Mouse (Mus musculus): ENCODE data around the gene B230118H07Rik. TPM values are rescaled to one million over a fixed set of nuclear protein-coding genes. Genes with fewer than 3 reads are reported as not detected.

B230118H07Rik gene
- total and polyA plus RNA-seq, 3 experiments: 12.9 to 99.4 (median 90.4) TPM

DNA sequence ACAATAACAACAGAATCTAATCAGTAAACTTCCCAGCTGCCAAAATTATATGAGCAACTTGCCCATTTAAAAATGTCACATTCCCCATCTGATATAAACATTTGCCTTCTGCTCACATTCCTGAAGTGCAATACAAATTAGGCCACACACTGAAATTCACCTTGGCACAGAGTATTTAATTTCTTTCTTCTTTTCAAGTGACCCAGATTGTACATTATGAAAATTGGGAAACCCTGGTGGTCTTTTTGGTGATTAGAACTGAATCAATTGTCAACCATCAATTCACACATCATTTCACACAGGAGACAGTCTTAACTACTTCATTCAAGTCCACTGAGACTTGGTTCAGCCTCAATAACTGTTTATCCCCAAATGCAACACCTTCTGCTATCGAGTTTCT lies 68.9 kb downstream of the B230118H07Rik start:
- Histone ChIP-seq H3K9ac (ENCODE audit: low read depth, low read length) (no peak overlapping the region), H3K27me3 (ENCODE audit: control insufficient read depth, insufficient read depth, low read length) (no peaks in the 10 kb centered on the region), H3K4me1 (ENCODE audit: control insufficient read depth, insufficient read depth, low read length) (no peaks in the 10 kb centered on the region), H3K79me2 (replicated peaks; ENCODE audit: control insufficient read depth, insufficient read depth, low read length) (no peaks in the 10 kb centered on the region), H3K36me3 (ENCODE audit: control insufficient read depth, insufficient read depth, low read length) (no peaks in the 10 kb centered on the region), H3K4me3 (no peak overlapping the region), H3K27ac (no peak overlapping the region)
- intact Hi-C loops (cut with DNase I): no loop called here
- DNase-seq: no peak
- TF ChIP-seq CTCF (IDR thresholded peaks at IDR 0.05) (no peak), POLR2A (IDR thresholded peaks at IDR 0.05; ENCODE audit: insufficient read depth, low read depth, low read length) (no peak)
- 89% methylated on average over 1 of the region's 1 CpGs for WGBS

GRCm38 (mm10) chr2:101580027-101580426 lies 69.3 kb downstream of the B230118H07Rik start:
- no peak for DNase-seq
- Histone ChIP-seq H3K27ac (no peak overlapping the region), H3K4me3 (no peak overlapping the region), H3K36me3 (ENCODE audit: control insufficient read depth, insufficient read depth, low read length) (no peaks in the 10 kb centered on the region), H3K9ac (ENCODE audit: low read depth, low read length) (no peak overlapping the region), H3K27me3 (ENCODE audit: control insufficient read depth, insufficient read depth, low read length) (no peaks in the 10 kb centered on the region), H3K79me2 (replicated peaks; ENCODE audit: control insufficient read depth, insufficient read depth, low read length) (no peaks in the 10 kb centered on the region), H3K4me1 (ENCODE audit: control insufficient read depth, insufficient read depth, low read length) (no peaks in the 10 kb centered on the region)
- intact Hi-C loops (cut with DNase I): no loop called here
- WGBS: 76% methylated on average over 2 of the region's 2 CpGs
- TF ChIP-seq EP300 (IDR thresholded peaks at IDR 0.05; ENCODE audit: insufficient read depth, low read depth, low read length) (no peak), CTCF (IDR thresholded peaks at IDR 0.05) (no peak), POLR2A (IDR thresholded peaks at IDR 0.05; ENCODE audit: insufficient read depth, low read depth, low read length) (no peak)

DNA sequence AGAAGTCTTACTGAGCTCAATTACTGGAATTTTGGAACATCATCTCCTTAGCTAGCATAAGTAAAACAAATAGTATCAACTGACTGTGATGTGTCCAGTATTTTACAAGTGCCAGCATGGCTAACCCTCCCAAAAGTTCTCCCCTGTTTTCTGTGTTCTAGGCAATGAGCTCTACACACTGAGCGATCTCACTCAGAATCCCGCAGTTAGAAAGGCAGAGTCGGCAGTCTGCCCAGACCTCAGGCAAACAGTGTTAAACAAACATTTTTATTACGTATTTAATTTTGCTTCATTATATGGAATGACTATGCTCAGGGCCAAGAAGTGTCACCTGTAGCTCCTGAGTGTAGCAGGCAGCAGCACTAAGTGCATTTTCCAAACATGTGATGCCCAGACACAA lies 72.1 kb downstream of the B230118H07Rik start:
- no peaks in the 10 kb centered on the region for H3K79me2 ChIP-seq (replicated peaks; ENCODE audit: control insufficient read depth, insufficient read depth, low read length)
- TF ChIP-seq POLR2A (IDR thresholded peaks at IDR 0.05; ENCODE audit: insufficient read depth, low read depth, low read length) (no peak), CTCF (IDR thresholded peaks at IDR 0.05) (no peak), EP300 (IDR thresholded peaks at IDR 0.05; ENCODE audit: insufficient read depth, low read depth, low read length) (no peak)
- no peaks in the 10 kb centered on the region for H3K36me3 ChIP-seq (ENCODE audit: control insufficient read depth, insufficient read depth, low read length)
- no peak overlapping the region for H3K4me3 ChIP-seq
- no peak for DNase-seq
- no peaks in the 10 kb centered on the region for H3K27me3 ChIP-seq (ENCODE audit: control insufficient read depth, insufficient read depth, low read length)
- 94% methylated on average over 4 of the region's 4 CpGs for WGBS
- H3K4me1 ChIP-seq (ENCODE audit: control insufficient read depth, insufficient read depth, low read length): no peaks in the 10 kb centered on the region
- intact Hi-C loops (cut with DNase I): no loop called here
- no peak overlapping the region for H3K27ac ChIP-seq
- no peak overlapping the region for H3K9ac ChIP-seq (ENCODE audit: low read depth, low read length)

- 70% methylated on average over 3 of the region's 5 CpGs for WGBS
- intact Hi-C loops (cut with DNase I): no loop called here
- no peak overlapping the region for H3K9ac ChIP-seq (ENCODE audit: low read depth, low read length)
- TF ChIP-seq CTCF (IDR thresholded peaks at IDR 0.05) (no peak), EP300 (IDR thresholded peaks at IDR 0.05; ENCODE audit: insufficient read depth, low read depth, low read length) (no peak), POLR2A (IDR thresholded peaks at IDR 0.05; ENCODE audit: insufficient read depth, low read depth, low read length) (no peak)
- no peaks in the 10 kb centered on the region for H3K36me3 ChIP-seq (ENCODE audit: control insufficient read depth, insufficient read depth, low read length)
- no peak for DNase-seq
- H3K79me2 ChIP-seq (replicated peaks; ENCODE audit: control insufficient read depth, insufficient read depth, low read length): no peaks in the 10 kb centered on the region
- no peaks in the 10 kb centered on the region for H3K27me3 ChIP-seq (ENCODE audit: control insufficient read depth, insufficient read depth, low read length)
- H3K4me3 ChIP-seq: no peak overlapping the region
- H3K4me1 ChIP-seq (ENCODE audit: control insufficient read depth, insufficient read depth, low read length): no peaks in the 10 kb centered on the region
- H3K27ac ChIP-seq: no peak overlapping the region
Observed at GRCm38 (mm10) chr2:101569230-101569629, 80.1 kb downstream of the B230118H07Rik start.

- no peaks in the 10 kb centered on the region for H3K79me2 ChIP-seq (replicated peaks; ENCODE audit: control insufficient read depth, insufficient read depth, low read length)
- no peak overlapping the region for H3K4me3 ChIP-seq
- 81% methylated on average over 2 of the region's 2 CpGs for WGBS
- H3K36me3 ChIP-seq (ENCODE audit: control insufficient read depth, insufficient read depth, low read length): no peaks in the 10 kb centered on the region
- no peak overlapping the region for H3K9ac ChIP-seq (ENCODE audit: low read depth, low read length)
- DNase-seq: no peak
- no peak overlapping the region for H3K27ac ChIP-seq
- no peaks in the 10 kb centered on the region for H3K4me1 ChIP-seq (ENCODE audit: control insufficient read depth, insufficient read depth, low read length)
- intact Hi-C loops (cut with DNase I): no loop called here
- TF ChIP-seq POLR2A (IDR thresholded peaks at IDR 0.05; ENCODE audit: insufficient read depth, low read depth, low read length) (no peak), EP300 (IDR thresholded peaks at IDR 0.05; ENCODE audit: insufficient read depth, low read depth, low read length) (no peak), CTCF (IDR thresholded peaks at IDR 0.05) (no peak)
- no peaks in the 10 kb centered on the region for H3K27me3 ChIP-seq (ENCODE audit: control insufficient read depth, insufficient read depth, low read length)
Observed at GRCm38 (mm10) chr2:101567490-101567889, 81.8 kb downstream of the B230118H07Rik start.

DNA sequence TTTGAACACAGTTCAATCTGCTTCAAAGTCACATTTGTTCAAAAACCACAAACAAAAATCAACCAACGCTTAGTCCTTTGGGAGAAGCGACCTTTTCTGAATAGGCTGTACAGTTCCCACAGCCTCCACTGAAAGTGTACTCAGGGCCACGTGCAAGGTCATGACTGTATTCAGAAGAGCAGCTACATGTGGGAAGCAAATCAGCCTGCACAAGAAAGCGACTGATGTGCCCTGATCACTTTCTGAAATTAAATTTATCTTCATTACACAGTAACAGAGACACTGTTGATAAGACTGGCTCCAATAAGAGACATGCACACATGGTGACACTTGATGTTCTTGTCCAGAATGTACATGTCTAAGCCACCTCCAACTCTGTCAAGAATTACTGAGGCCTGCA lies 85.6 kb downstream of the B230118H07Rik start:
- Histone ChIP-seq H3K9ac (ENCODE audit: low read depth, low read length) (no peak overlapping the region), H3K36me3 (ENCODE audit: control insufficient read depth, insufficient read depth, low read length) (no peaks in the 10 kb centered on the region; the same call in 1 of the 2 replicates), H3K4me3 (no peak overlapping the region), H3K4me1 (ENCODE audit: control insufficient read depth, insufficient read depth, low read length) (no peaks in the 10 kb centered on the region), H3K27ac (no peak overlapping the region), H3K27me3 (ENCODE audit: control insufficient read depth, insufficient read depth, low read length) (no peaks in the 10 kb centered on the region), H3K79me2 (replicated peaks; ENCODE audit: control insufficient read depth, insufficient read depth, low read length) (no peaks in the 10 kb centered on the region)
- DNase-seq: no peak
- intact Hi-C loops (cut with DNase I): no loop called here
- WGBS: 80% methylated on average over 4 of the region's 4 CpGs
- TF ChIP-seq CTCF (IDR thresholded peaks at IDR 0.05): no peak
- TF ChIP-seq EP300 (IDR thresholded peaks at IDR 0.05; ENCODE audit: insufficient read depth, low read depth, low read length): no peak
- no peak for TF ChIP-seq POLR2A (IDR thresholded peaks at IDR 0.05; ENCODE audit: insufficient read depth, low read depth, low read length)
